Mouse (Mus musculus) adrenal gland, adult (tissue): ENCODE data around the gene Kdm4d.
A peak's percentile ranks its signal among the peaks of the same experiment; 100 is the strongest.
"Not testable (repeated sequence)": the region's sequence is repeated elsewhere in the genome, so short reads cannot be mapped to it uniquely, and the experiment has no call there.

Source experiments
- DNase-seq, 2 experiments: peaks; one replicate each; pipeline ENCODE4 v3.0.0; 2022 to 2023; ENCODE audit warnings: low spot score in 1 of 2; ENCODE audit not compliant: inconsistent age in 2 of 2

Kdm4d gene

GRCm38 (mm10) chr9:14456320-14456719, 44.0 kb downstream of the Kdm4d start:
- DNase-seq = no peak

GRCm38 (mm10) chr9:14451120-14451519, 49.2 kb downstream of the Kdm4d start:
- not testable (repeated sequence) for DNase-seq

GRCm38 (mm10) chr9:14447086-14447485, 53.2 kb downstream of the Kdm4d start:
- DNase-seq = peak; percentile 16 to 69

GRCm38 (mm10) chr9:14440347-14440746, 59.9 kb downstream of the Kdm4d start:
- DNase-seq = no peak

- DNase-seq = no peak
Observed at GRCm38 (mm10) chr9:14433252-14433939, 66.9 kb downstream of the Kdm4d start.
